Mouse (Mus musculus): ENCODE measurements around the gene Plod3. TPM values are rescaled to one million over a fixed set of nuclear protein-coding genes. Genes with fewer than 3 reads are reported as not detected.

Gene Plod3
- polyA plus RNA-seq, 1 experiment from 2014 or later, result 8.8 TPM

- no peak for TF ChIP-seq EP300 (IDR thresholded peaks at IDR 0.05; ENCODE audit: low read depth)
- TF ChIP-seq CTCF (IDR thresholded peaks at IDR 0.05; ENCODE audit: low read depth), result no peak
- H3K27ac ChIP-seq (ENCODE audit: low read depth), result peak within 1 kb of the TSS; percentile 44
- WGBS (ENCODE audit: insufficient replicate concordance), result 55% methylated on average over 6 of the region's 6 CpGs
- ATAC-seq (no peak), DNase-seq (no peak)
- no peaks in the 10 kb centered on the region for H3K9me3 ChIP-seq (ENCODE audit: low read length)
- no peak within 1 kb of the TSS for H3K4me3 ChIP-seq (ENCODE audit: low read depth, low read length)
- no peaks in the 10 kb centered on the region for H3K27me3 ChIP-seq (ENCODE audit: insufficient read depth, low read length)
- H3K36me3 ChIP-seq (replicated peaks; ENCODE audit: insufficient read depth, low read length), result peaks cover 29% of the 10 kb centered on the region
- peak within 1 kb of the TSS; percentile 31; the same call in 1 of the 2 replicates for H3K9ac ChIP-seq (replicated peaks)
- peaks cover 42% of the 10 kb centered on the region for H3K4me1 ChIP-seq (ENCODE audit: insufficient read depth)
- H3K4me2 ChIP-seq (ENCODE audit: low read depth, low read length), result peak within 1 kb of the TSS; percentile 53
Measured at GRCm38 (mm10) chr5:136966331-136966730, 20.5 kb upstream of the Plod3 start, which contains the start of gene Cldn15. Cldn15 (plus strand) TSS chr5:136966616.

DNA sequence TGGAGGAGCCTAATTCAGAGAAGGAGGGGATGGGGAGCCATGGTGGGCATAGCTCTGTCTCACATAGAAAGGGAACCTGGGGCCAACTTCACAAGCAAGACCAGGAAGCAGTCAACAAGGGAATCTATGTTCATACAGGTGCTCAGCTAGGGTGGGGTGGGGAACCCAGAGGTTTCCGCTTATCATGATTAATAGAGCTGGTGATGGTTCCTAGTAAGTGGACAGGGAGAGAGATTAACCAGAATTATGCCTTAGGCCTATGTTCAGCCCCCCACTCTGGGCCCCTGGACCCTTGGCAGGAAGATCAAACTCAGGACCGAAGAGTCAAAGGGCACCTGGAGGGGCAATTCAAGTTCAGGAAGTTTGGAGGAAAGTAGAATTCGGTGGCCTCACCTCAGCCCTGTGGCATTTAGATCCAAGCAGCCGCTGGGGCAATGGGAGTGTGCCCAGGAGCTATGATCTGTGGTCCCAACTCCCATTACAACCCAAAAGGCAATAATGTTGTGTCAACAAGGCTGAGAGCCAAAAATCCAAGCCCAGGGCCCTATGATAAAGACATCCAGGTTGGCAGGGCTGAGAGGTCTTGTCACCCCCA lies 19.9 kb upstream of the Plod3 start:
- 88% methylated on average over 4 of the region's 4 CpGs for WGBS (ENCODE audit: insufficient replicate concordance)
- Histone ChIP-seq H3K4me1 (ENCODE audit: insufficient read depth) (peaks cover 38% of the 10 kb centered on the region), H3K9me3 (ENCODE audit: low read length) (no peaks in the 10 kb centered on the region), H3K4me2 (ENCODE audit: low read depth, low read length) (no peak overlapping the region), H3K36me3 (replicated peaks; ENCODE audit: insufficient read depth, low read length) (peaks cover 29% of the 10 kb centered on the region), H3K9ac (replicated peaks) (no peak overlapping the region), H3K27ac (ENCODE audit: low read depth) (peak overlapping the region; percentile 44; the same call in 1 of the 2 replicates), H3K27me3 (ENCODE audit: insufficient read depth, low read length) (no peaks in the 10 kb centered on the region), H3K4me3 (ENCODE audit: low read depth, low read length) (no peak overlapping the region)
- TF ChIP-seq CTCF (IDR thresholded peaks at IDR 0.05; ENCODE audit: low read depth), result no peak
- TF ChIP-seq EP300 (IDR thresholded peaks at IDR 0.05; ENCODE audit: low read depth), result no peak
- DNase-seq (no peak), ATAC-seq (no peak)

GRCm38 (mm10) chr5:136967592-136967991 lies 19.2 kb upstream of the Plod3 start:
- Histone ChIP-seq H3K9ac (replicated peaks) (no peak overlapping the region), H3K4me2 (ENCODE audit: low read depth, low read length) (no peak overlapping the region), H3K36me3 (replicated peaks; ENCODE audit: insufficient read depth, low read length) (peaks cover 29% of the 10 kb centered on the region), H3K27me3 (ENCODE audit: insufficient read depth, low read length) (no peaks in the 10 kb centered on the region), H3K9me3 (ENCODE audit: low read length) (no peaks in the 10 kb centered on the region), H3K27ac (ENCODE audit: low read depth) (0 out of 2 replicates have a peak overlapping the region, but pooled peaks have one; percentile 44), H3K4me3 (ENCODE audit: low read depth, low read length) (no peak overlapping the region), H3K4me1 (ENCODE audit: insufficient read depth) (peaks cover 38% of the 10 kb centered on the region)
- ATAC-seq (no peak), DNase-seq (no peak)
- 61% methylated on average over 10 of the region's 10 CpGs for WGBS (ENCODE audit: insufficient replicate concordance)
- TF ChIP-seq EP300 (IDR thresholded peaks at IDR 0.05; ENCODE audit: low read depth) (no peak), CTCF (IDR thresholded peaks at IDR 0.05; ENCODE audit: low read depth) (no peak)

GRCm38 (mm10) chr5:136970703-136971102 lies 16.1 kb upstream of the Plod3 start:
- no peaks in the 10 kb centered on the region for H3K9me3 ChIP-seq (ENCODE audit: low read length)
- no peak overlapping the region for H3K9ac ChIP-seq (replicated peaks)
- no peak overlapping the region for H3K4me2 ChIP-seq (ENCODE audit: low read depth, low read length)
- peaks cover 13% of the 10 kb centered on the region for H3K4me1 ChIP-seq (ENCODE audit: insufficient read depth)
- no peak overlapping the region for H3K27ac ChIP-seq (ENCODE audit: low read depth)
- H3K36me3 ChIP-seq (replicated peaks; ENCODE audit: insufficient read depth, low read length), result peaks cover 6% of the 10 kb centered on the region; the same call in 1 of the 2 replicates
- WGBS (ENCODE audit: insufficient replicate concordance), result 44% methylated on average over 1 of the region's 1 CpGs
- ATAC-seq (peak; percentile 66), DNase-seq (peak; percentile 85)
- TF ChIP-seq EP300 (IDR thresholded peaks at IDR 0.05; ENCODE audit: low read depth) (no peak), CTCF (IDR thresholded peaks at IDR 0.05; ENCODE audit: low read depth) (peak; percentile 95)
- H3K4me3 ChIP-seq (ENCODE audit: low read depth, low read length), result no peak overlapping the region
- H3K27me3 ChIP-seq (ENCODE audit: insufficient read depth, low read length), result no peaks in the 10 kb centered on the region

DNA sequence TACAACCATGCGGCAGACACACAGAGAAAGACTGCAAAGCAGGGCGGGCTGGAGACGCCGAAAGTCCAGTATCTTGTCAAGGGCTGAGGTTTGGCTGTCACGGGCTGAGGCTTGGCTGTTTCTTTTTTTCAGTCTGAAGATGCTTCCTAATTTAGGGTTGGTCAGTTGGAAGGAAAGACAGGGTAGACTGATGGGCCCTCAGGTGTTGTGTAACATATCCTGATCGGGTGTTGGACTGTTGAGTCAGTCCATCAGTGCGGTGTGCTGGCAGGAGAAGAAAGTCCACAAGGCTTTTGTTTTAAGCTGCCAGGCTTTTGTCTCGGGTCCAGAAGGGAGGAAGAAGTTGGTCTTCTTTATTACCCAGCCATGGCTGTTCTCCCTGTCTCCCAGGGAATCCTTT lies 13.1 kb upstream of the Plod3 start:
- H3K9ac ChIP-seq (replicated peaks), result no peak overlapping the region
- no peak overlapping the region for H3K27ac ChIP-seq (ENCODE audit: low read depth)
- peak overlapping the region; percentile 2; the same call in 1 of the 2 replicates for H3K4me3 ChIP-seq (ENCODE audit: low read depth, low read length)
- no peaks in the 10 kb centered on the region for H3K9me3 ChIP-seq (ENCODE audit: low read length)
- WGBS (ENCODE audit: insufficient replicate concordance), result 36% methylated on average over 8 of the region's 8 CpGs
- H3K27me3 ChIP-seq (ENCODE audit: insufficient read depth, low read length), result no peaks in the 10 kb centered on the region
- TF ChIP-seq CTCF (IDR thresholded peaks at IDR 0.05; ENCODE audit: low read depth) (no peak), EP300 (IDR thresholded peaks at IDR 0.05; ENCODE audit: low read depth) (no peak)
- no peaks in the 10 kb centered on the region for H3K36me3 ChIP-seq (replicated peaks; ENCODE audit: insufficient read depth, low read length)
- no peaks in the 10 kb centered on the region for H3K4me1 ChIP-seq (ENCODE audit: insufficient read depth)
- ATAC-seq (no peak), DNase-seq (no peak)
- peak overlapping the region; percentile 55; the same call in 1 of the 2 replicates for H3K4me2 ChIP-seq (ENCODE audit: low read depth, low read length)

DNA sequence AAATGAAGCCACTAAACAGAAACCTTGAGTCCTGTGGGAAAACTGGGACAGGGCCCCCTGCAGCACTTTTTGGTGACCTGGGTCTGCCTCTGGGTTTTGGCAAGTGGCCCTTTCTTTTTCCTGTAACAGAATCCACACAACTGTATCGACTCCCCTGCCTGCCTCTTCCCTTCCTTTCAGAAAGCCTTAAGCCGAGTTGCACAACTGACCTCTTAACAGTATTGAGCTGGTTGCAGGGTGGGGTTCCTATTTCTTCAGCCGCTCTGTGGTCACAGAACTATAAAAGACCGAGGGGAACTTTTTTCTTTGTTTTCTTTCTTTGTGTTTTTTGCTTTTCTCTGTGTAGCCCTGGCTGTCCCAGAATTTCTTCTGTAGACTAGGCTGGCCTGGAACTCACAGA lies 9.1 kb upstream of the Plod3 start:
- H3K4me2 ChIP-seq (ENCODE audit: low read depth, low read length), result 0 out of 2 replicates have a peak overlapping the region, but pooled peaks have one; percentile 18
- no peaks in the 10 kb centered on the region for H3K27me3 ChIP-seq (ENCODE audit: insufficient read depth, low read length)
- no peaks in the 10 kb centered on the region for H3K9me3 ChIP-seq (ENCODE audit: low read length)
- H3K36me3 ChIP-seq (replicated peaks; ENCODE audit: insufficient read depth, low read length), result peaks cover 9% of the 10 kb centered on the region
- H3K4me1 ChIP-seq (ENCODE audit: insufficient read depth), result no peaks in the 10 kb centered on the region
- no peak for TF ChIP-seq CTCF (IDR thresholded peaks at IDR 0.05; ENCODE audit: low read depth)
- no peak for TF ChIP-seq EP300 (IDR thresholded peaks at IDR 0.05; ENCODE audit: low read depth)
- no peak overlapping the region for H3K9ac ChIP-seq (replicated peaks)
- peak overlapping the region; percentile 64 for H3K27ac ChIP-seq (ENCODE audit: low read depth)
- peak overlapping the region; percentile 6; the same call in 1 of the 2 replicates for H3K4me3 ChIP-seq (ENCODE audit: low read depth, low read length)
- DNase-seq (no peak), ATAC-seq (peak; percentile 26; the same call in 1 of the 2 replicates)
- WGBS (ENCODE audit: insufficient replicate concordance), result 40% methylated on average over 4 of the region's 4 CpGs
